Comparison of ENCODE assay signal across 21 mouse cellular contexts in genomic region chr10:13232443-13233142, GRCm38 (mm10). TPM values are rescaled to one million over a fixed set of nuclear protein-coding genes. Genes with fewer than 3 reads are reported as not detected.
DNase-seq lines count a peak whose midpoint lies in the region; ATAC-seq and TF ChIP-seq lines count a peak whose summit lies in the region.
"Had no signal": no experiment of that assay in that cellular context is flagged by ENCODE, and none has a peak within 500 bp of the region (broad histone marks: within the 10 kb centered on the region; RNA-seq: fewer than 3 reads in every experiment).

No protein-coding gene starts in this region.

- no peak for TF ChIP-seq CTCF in kidney, adult 2 months (conservative IDR thresholded peaks at IDR 0.05; ENCODE audit: insufficient read depth, insufficient read length, low read depth, low read length)
- no peak for TF ChIP-seq CTCF in liver, postnatal 0 days (IDR thresholded peaks at IDR 0.05; ENCODE audit: low read depth)

- no peak for TF ChIP-seq POLR2A in kidney, adult 2 months (IDR thresholded peaks at IDR 0.05; ENCODE audit: low read depth, low read length)

- no peak overlapping the region for H3K4me2 ChIP-seq in kidney, embryonic 14.5 days (replicated peaks; ENCODE audit: low read depth, low read length)
- no peak overlapping the region for H3K4me2 ChIP-seq in liver, postnatal 0 days (ENCODE audit: low read depth, low read length)
- H3K4me2 ChIP-seq: embryonic facial prominence, embryonic 12.5 days; heart, embryonic 11.5 days; limb, embryonic 12.5 days; liver, embryonic 15.5 days had no signal

- H3K4me1 ChIP-seq in kidney, embryonic 14.5 days (ENCODE audit: control insufficient read depth, insufficient read depth, low read length), result 0 out of 2 replicates have a peak, but pooled peaks cover 4% of the 10 kb centered on the region
- H3K4me1 ChIP-seq in kidney, adult 2 months (ENCODE audit: control insufficient read depth, insufficient read depth, low read length), result no peaks in the 10 kb centered on the region
- no peaks in the 10 kb centered on the region for H3K4me1 ChIP-seq in liver, postnatal 0 days (ENCODE audit: insufficient read depth)
- H3K4me1 ChIP-seq: limb, embryonic 12.5 days; liver, embryonic 15.5 days had no signal

- no peaks in the 10 kb centered on the region for H3K9me3 ChIP-seq in kidney, embryonic 14.5 days (ENCODE audit: control insufficient read depth, low read length)
- H3K9me3 ChIP-seq in liver, postnatal 0 days (ENCODE audit: low read length), result no peaks in the 10 kb centered on the region
- H3K9me3 ChIP-seq: embryonic facial prominence, embryonic 12.5 days; limb, embryonic 12.5 days; liver, embryonic 15.5 days had no signal

- WGBS in kidney, embryonic 14.5 days, result 49% methylated on average over 9 of the region's 9 CpGs
- WGBS in kidney, adult 2 months, result 68% methylated on average over 9 of the region's 9 CpGs
- WGBS in liver, postnatal 0 days (ENCODE audit: insufficient replicate concordance), result 76% methylated on average over 9 of the region's 9 CpGs

- no peaks in the 10 kb centered on the region for H3K27me3 ChIP-seq in kidney, embryonic 14.5 days (ENCODE audit: control insufficient read depth, insufficient read depth, low read length)
- H3K27me3 ChIP-seq in kidney, adult 2 months (replicated peaks; ENCODE audit: control insufficient read depth, insufficient read depth, low read length), result no peaks in the 10 kb centered on the region
- H3K27me3 ChIP-seq in liver, postnatal 0 days (ENCODE audit: insufficient read depth, low read length), result no peaks in the 10 kb centered on the region
- H3K27me3 ChIP-seq: embryonic facial prominence, embryonic 12.5 days; limb, embryonic 12.5 days; liver, embryonic 15.5 days had no signal

- DNase-seq in cerebellum, postnatal 10 days, result peak; percentile 9 to 15
- no peak for DNase-seq in cerebellum, adult 11-12 months
- no peak for DNase-seq in kidney, adult 2 months
- peak; percentile 40 for DNase-seq in embryo, embryonic 10.5 days (ENCODE audit: low spot score)
- DNase-seq in retina, embryonic 14.5 days (ENCODE audit: low spot score), result peak; percentile 50
- DNase-seq in left cerebral cortex, postnatal 25 days (ENCODE audit: low spot score in 2 of 2), result no peak
- DNase-seq in liver, postnatal 0 days, result no peak
- DNase-seq: adrenal gland, postnatal 10 days; B cell, adult 2 months; gastrocnemius, postnatal 10 days; lung, postnatal 4 days; thymus, adult 18-20 months had no signal

- peak overlapping the region; percentile 42; the same call in 1 of the 2 replicates for H3K27ac ChIP-seq in kidney, embryonic 14.5 days (ENCODE audit: low read depth, low read length)
- H3K27ac ChIP-seq in kidney, adult 2 months (ENCODE audit: insufficient read depth, low read depth, low read length), result no peak overlapping the region
- H3K27ac ChIP-seq in liver, postnatal 0 days (ENCODE audit: low read depth), result no peak overlapping the region
- H3K27ac ChIP-seq: embryonic facial prominence, embryonic 12.5 days; kidney, postnatal 0 days; limb, embryonic 12.5 days; liver, embryonic 15.5 days had no signal

- no peak overlapping the region for H3K9ac ChIP-seq in kidney, embryonic 14.5 days (ENCODE audit: low read depth, low read length)
- no peak overlapping the region for H3K9ac ChIP-seq in liver, postnatal 0 days (replicated peaks)
- H3K9ac ChIP-seq: embryonic facial prominence, embryonic 12.5 days; limb, embryonic 12.5 days; liver, embryonic 15.5 days had no signal

- peaks cover 17% of the 10 kb centered on the region; the same call in 1 of the 2 replicates for H3K36me3 ChIP-seq in kidney, embryonic 14.5 days (ENCODE audit: control insufficient read depth, insufficient read depth, low read length)
- H3K36me3 ChIP-seq in kidney, adult 2 months (ENCODE audit: control insufficient read depth, insufficient read depth, low read length), result no peaks in the 10 kb centered on the region; the same call in 1 of the 2 replicates
- H3K36me3 ChIP-seq in liver, postnatal 0 days (replicated peaks; ENCODE audit: insufficient read depth, low read length), result no peaks in the 10 kb centered on the region
- H3K36me3 ChIP-seq: liver, embryonic 15.5 days had no signal

- ATAC-seq in kidney, embryonic 14.5 days (ENCODE audit: low FRiP score, low TSS enrichment), result no peak; the same call in 1 of the 2 replicates
- ATAC-seq in liver, postnatal 0 days, result no peak

- no peak overlapping the region for H3K4me3 ChIP-seq in kidney, embryonic 14.5 days (ENCODE audit: low read length)
- H3K4me3 ChIP-seq in kidney, adult 2 months (ENCODE audit: insufficient read depth, low read depth, low read length), result no peak overlapping the region
- no peak overlapping the region for H3K4me3 ChIP-seq in liver, postnatal 0 days (ENCODE audit: low read depth, low read length)
- H3K4me3 ChIP-seq: embryonic facial prominence, embryonic 12.5 days; limb, embryonic 12.5 days; liver, embryonic 15.5 days had no signal

- intact Hi-C loops in left cerebral cortex, postnatal 25 days (cut with DNase I), result no loop called here

- TF ChIP-seq EP300 in liver, postnatal 0 days (IDR thresholded peaks at IDR 0.05; ENCODE audit: low read depth), result no peak

RNA-seq across cellular contexts. Expression of gene Ltv1, which starts 39.6 kb away (rescaled TPM):
- polyA plus RNA-seq in kidney, embryonic 14.5 days (2014; fragmentation: Nextera tagmentation; extraction: Ambion mirVana), result 62.5 and 73.4 TPM in 2 replicates
- 10.0 and 12.1 TPM in 2 replicates for polyA plus RNA-seq in kidney, adult 2 months (2012; rRNA removed)
- total RNA-seq in left cerebral cortex, postnatal 25 days (2021), result 10 to 100 TPM; 18.5 to 23.1 TPM
- 22.9 and 23.6 TPM in 2 replicates for polyA plus RNA-seq in liver, postnatal 0 days (2015; fragmentation: Nextera tagmentation; extraction: Ambion mirVana)

RNA-seq across cellular contexts. Expression of gene Zc2hc1b, which starts 54.8 kb away (rescaled TPM):
- not detected in 2 replicates for polyA plus RNA-seq in kidney, embryonic 14.5 days (2014; fragmentation: Nextera tagmentation; extraction: Ambion mirVana)
- not detected in 2 replicates for polyA plus RNA-seq in kidney, adult 2 months (2012; rRNA removed)
- not detected for total RNA-seq in left cerebral cortex, postnatal 25 days (2021)
- polyA plus RNA-seq in liver, postnatal 0 days (2015; fragmentation: Nextera tagmentation; extraction: Ambion mirVana), result not detected in 2 replicates
- total RNA-seq: adrenal gland, postnatal 10 days; ES-E14; gastrocnemius, postnatal 10 days; layer of hippocampus, postnatal 14 days; neutrophil, adult 5-6 weeks had no signal
- polyA plus RNA-seq: embryonic facial prominence, embryonic 12.5 days; heart, embryonic 11.5 days; kidney, postnatal 0 days; limb, embryonic 12.5 days; liver, embryonic 15.5 days had no signal

Comparison
In these comparisons a context has a peak if more than half of its experiments do, and no peak if none do; other contexts are left out.
1. DNase-seq: peak in cerebellum, postnatal 10 days (2 of 2), embryo, embryonic 10.5 days (single experiment) and retina, embryonic 14.5 days (single experiment); none in cerebellum, adult 11-12 months (single experiment), kidney, adult 2 months (single experiment), left cerebral cortex, postnatal 25 days (0 of 2) and liver, postnatal 0 days (single experiment).